Mouse (Mus musculus) neural tube, embryonic 14.5 days (tissue): Measurements from ENCODE around the gene Ddx17. TPM values are rescaled to one million over a fixed set of nuclear protein-coding genes. Genes with fewer than 3 reads are reported as not detected.

Source experiments
- ATAC-seq: fragments of 200-750 bp; cut with Nextera tagmentation; 2 replicates; pipeline ENCODE4 v1.8.0; 2017; ENCODE audit warnings: low read depth, mild to moderate bottlenecking, moderate TSS enrichment, moderate library complexity
- H3K27ac ChIP-seq: fragments of 300-500 bp; sonication (generic); 2 replicates; pipeline ENCODE4 v1.5.1; 2014; ENCODE audit warnings: low read depth, mild to moderate bottlenecking, control low read depth, low read length, moderate library complexity, mixed read lengths
- H3K27me3 ChIP-seq: fragments of 300-500 bp; sonication (generic); 2 replicates; pipeline ENCODE4 v1.6.1; 2014; ENCODE audit warnings: low read length; ENCODE audit not compliant: control insufficient read depth, insufficient read depth
- H3K36me3 ChIP-seq: fragments of 300-500 bp; sonication (generic); 2 replicates; pipeline ENCODE4 v1.6.1; 2014; ENCODE audit warnings: low read length, mixed read lengths; ENCODE audit not compliant: control insufficient read depth, insufficient read depth
- H3K4me1 ChIP-seq: fragments of 300-500 bp; sonication (generic); 2 replicates; pipeline ENCODE4 v1.6.1; 2014; ENCODE audit warnings: low read length; ENCODE audit not compliant: control insufficient read depth, insufficient read depth
- H3K4me2 ChIP-seq: fragments of 300-500 bp; sonication (generic); 2 replicates; pipeline ENCODE4 v1.6.1; 2014; ENCODE audit warnings: mild to moderate bottlenecking, low read depth, low read length, control low read depth
- H3K4me3 ChIP-seq: fragments of 300-500 bp; sonication (generic); 2 replicates; pipeline ENCODE4 v1.5.1; 2014; ENCODE audit warnings: low read depth, low read length, control low read depth, mixed read lengths
- H3K9ac ChIP-seq: fragments of 300-500 bp; sonication (generic); replicated peaks from 2 replicates; pipeline ENCODE4 v1.6.1; 2014; ENCODE audit warnings: low read depth, mild to moderate bottlenecking, control low read depth, low read length, mixed read lengths
- H3K9me3 ChIP-seq: fragments of 300-500 bp; sonication (generic); 2 replicates; pipeline ENCODE4 v1.6.1; 2016; ENCODE audit warnings: low read length; ENCODE audit not compliant: control insufficient read depth
- WGBS: fragments of 180-500 bp; shearing (Covaris S2); extraction: QIAGEN DNeasy Blood & Tissue Kit; methylation state at CpG from one replicate; pipeline ENCODE4 v1.1.7; 2014; 5-methylcytosine and 5-hydroxymethylcytosine counted together
- polyA plus RNA-seq: library from polyadenylated mRNA; unstranded; fragments of >200 nt; fragmentation: Nextera tagmentation; extraction: Ambion mirVana; gene quantifications from 2 replicates; pipeline ENCODE4 v1.2.1, GENCODE M21; 2014

Ddx17 gene
- 92.0 and 105 TPM in 2 replicates for polyA plus RNA-seq

GRCm38 (mm10) chr15:79546410-79547288 is at the start of gene Ddx17:
Gene Ddx17 (minus strand): TSS chr15:79546741.
- Histone ChIP-seq H3K27ac (peak within 1 kb of the TSS; percentile 99), H3K36me3 (peaks cover 18% of the 10 kb centered on the region), H3K9ac (peak within 1 kb of the TSS; percentile 99), H3K27me3 (no peaks in the 10 kb centered on the region), H3K4me1 (peaks cover 18% of the 10 kb centered on the region), H3K9me3 (no peaks in the 10 kb centered on the region), H3K4me3 (peak within 1 kb of the TSS; percentile 98), H3K4me2 (peak within 1 kb of the TSS; percentile 84)
- ATAC-seq: peak; percentile 97
- WGBS: 2% methylated on average over 84 of the region's 84 CpGs

GRCm38 (mm10) chr15:79581581-79581980 is 35.0 kb upstream of the Ddx17 start:
- H3K27me3 ChIP-seq: no peaks in the 10 kb centered on the region
- no peak overlapping the region for H3K4me3 ChIP-seq
- WGBS: 50% methylated on average over 1 of the region's 1 CpGs
- no peaks in the 10 kb centered on the region for H3K9me3 ChIP-seq
- no peak for ATAC-seq
- H3K27ac ChIP-seq: no peak overlapping the region
- H3K4me2 ChIP-seq: no peak overlapping the region
- H3K9ac ChIP-seq: no peak overlapping the region
- H3K4me1 ChIP-seq: no peaks in the 10 kb centered on the region
- H3K36me3 ChIP-seq: no peaks in the 10 kb centered on the region

- no peaks in the 10 kb centered on the region for H3K9me3 ChIP-seq
- no peak for ATAC-seq
- H3K4me2 ChIP-seq: no peak overlapping the region
- no peak overlapping the region for H3K9ac ChIP-seq
- no peaks in the 10 kb centered on the region for H3K4me1 ChIP-seq
- 75% methylated on average over 6 of the region's 6 CpGs for WGBS
- H3K36me3 ChIP-seq: no peaks in the 10 kb centered on the region
- no peaks in the 10 kb centered on the region for H3K27me3 ChIP-seq
- H3K27ac ChIP-seq: no peak overlapping the region
- H3K4me3 ChIP-seq: no peak overlapping the region
Observed at GRCm38 (mm10) chr15:79577671-79578426, 31.3 kb upstream of the Ddx17 start.

- no peak for ATAC-seq
- no peaks in the 10 kb centered on the region for H3K27me3 ChIP-seq
- WGBS: 84% methylated on average over 2 of the region's 2 CpGs
- no peaks in the 10 kb centered on the region for H3K9me3 ChIP-seq
- H3K36me3 ChIP-seq: no peaks in the 10 kb centered on the region
- H3K9ac ChIP-seq: no peak overlapping the region
- H3K4me3 ChIP-seq: no peak overlapping the region
- H3K4me1 ChIP-seq: no peaks in the 10 kb centered on the region
- no peak overlapping the region for H3K27ac ChIP-seq
- no peak overlapping the region for H3K4me2 ChIP-seq
Observed at GRCm38 (mm10) chr15:79576947-79577346, 30.4 kb upstream of the Ddx17 start.

- WGBS: 65% methylated on average over 1 of the region's 1 CpGs
- no peak overlapping the region for H3K27ac ChIP-seq
- no peak for ATAC-seq
- no peaks in the 10 kb centered on the region for H3K36me3 ChIP-seq
- no peaks in the 10 kb centered on the region for H3K4me1 ChIP-seq
- H3K27me3 ChIP-seq: no peaks in the 10 kb centered on the region
- no peak overlapping the region for H3K4me3 ChIP-seq
- no peaks in the 10 kb centered on the region for H3K9me3 ChIP-seq
- H3K9ac ChIP-seq: no peak overlapping the region
- H3K4me2 ChIP-seq: no peak overlapping the region
Observed at GRCm38 (mm10) chr15:79575543-79576222, 29.1 kb upstream of the Ddx17 start.

- ATAC-seq: no peak
- Histone ChIP-seq H3K27ac (no peak overlapping the region), H3K27me3 (no peaks in the 10 kb centered on the region), H3K9me3 (no peaks in the 10 kb centered on the region), H3K36me3 (no peaks in the 10 kb centered on the region), H3K9ac (no peak overlapping the region), H3K4me2 (no peak overlapping the region), H3K4me3 (no peak overlapping the region), H3K4me1 (no peaks in the 10 kb centered on the region)
- 86% methylated on average over 9 of the region's 9 CpGs for WGBS
Observed at GRCm38 (mm10) chr15:79562417-79562816, 15.9 kb upstream of the Ddx17 start.

GRCm38 (mm10) chr15:79559649-79560048 is 13.1 kb upstream of the Ddx17 start:
- 78% methylated on average over 3 of the region's 3 CpGs for WGBS
- no peak overlapping the region for H3K4me2 ChIP-seq
- no peaks in the 10 kb centered on the region for H3K27me3 ChIP-seq
- H3K4me1 ChIP-seq: no peaks in the 10 kb centered on the region
- no peaks in the 10 kb centered on the region for H3K9me3 ChIP-seq
- H3K4me3 ChIP-seq: no peak overlapping the region
- ATAC-seq: no peak
- no peaks in the 10 kb centered on the region for H3K36me3 ChIP-seq
- H3K27ac ChIP-seq: no peak overlapping the region
- no peak overlapping the region for H3K9ac ChIP-seq

- 83% methylated on average over 5 of the region's 5 CpGs for WGBS
- no peak for ATAC-seq
- Histone ChIP-seq H3K9me3 (no peaks in the 10 kb centered on the region), H3K9ac (no peak overlapping the region), H3K36me3 (no peaks in the 10 kb centered on the region), H3K27ac (no peak overlapping the region), H3K4me2 (no peak overlapping the region), H3K4me3 (no peak overlapping the region), H3K4me1 (no peaks in the 10 kb centered on the region), H3K27me3 (no peaks in the 10 kb centered on the region)
Observed at GRCm38 (mm10) chr15:79552566-79552965, 6.0 kb upstream of the Ddx17 start.
